Mouse (Mus musculus): ENCODE measurements at regions not wholly inside any gene's neighbourhood (a gene's known extent, or its start where the extent isn't known, plus 50 kb on each side); places are given as distances from the start of the nearest gene placed in this dataset.

- DNase-seq: no peak
These were observed 206.7 kb downstream of the Arl4a start for GRCm38 (mm10) chr12:39831079-39831478.

GRCm38 (mm10) chr12:39830530-39830929 is 207.3 kb downstream of the Arl4a start:
- no peak for DNase-seq

GRCm38 (mm10) chr12:39822671-39823070 is 215.2 kb downstream of the Arl4a start:
- no peak for DNase-seq

- DNase-seq: no peak
These were observed 236.3 kb downstream of the Arl4a start for GRCm38 (mm10) chr12:39801536-39801935.

- DNase-seq: no peak
These were observed 240.0 kb downstream of the Arl4a start for GRCm38 (mm10) chr12:39797843-39798242.

GRCm38 (mm10) chr12:39796939-39797338 is 240.9 kb downstream of the Arl4a start:
- no peak for DNase-seq

- DNase-seq: no peak
These were observed 252.8 kb downstream of the Arl4a start for GRCm38 (mm10) chr12:39785026-39785425.

- DNase-seq: no peak
These were observed 253.3 kb downstream of the Arl4a start for GRCm38 (mm10) chr12:39784532-39784931.

GRCm38 (mm10) chr12:39776173-39776572 is 261.7 kb downstream of the Arl4a start:
- no peak for DNase-seq

- no peak for DNase-seq
These were observed 270.8 kb downstream of the Arl4a start for GRCm38 (mm10) chr12:39766988-39767387.

- no peak for DNase-seq
These were observed 274.3 kb downstream of the Arl4a start for GRCm38 (mm10) chr12:39763529-39763928.

- DNase-seq: no peak
These were observed 275.9 kb downstream of the Arl4a start for GRCm38 (mm10) chr12:39761946-39762345.

- DNase-seq: no peak
These were observed 276.5 kb downstream of the Arl4a start for GRCm38 (mm10) chr12:39761326-39761725.

GRCm38 (mm10) chr12:39757975-39758374 is 279.9 kb downstream of the Arl4a start:
- DNase-seq: no peak

- DNase-seq: no peak
These were observed 286.0 kb downstream of the Arl4a start for GRCm38 (mm10) chr12:39751850-39752249.

GRCm38 (mm10) chr12:39742156-39743063 is 295.4 kb downstream of the Arl4a start:
- DNase-seq: no peak

- no peak for DNase-seq
These were observed 296.6 kb downstream of the Arl4a start for GRCm38 (mm10) chr12:39741051-39741847.

GRCm38 (mm10) chr12:39736966-39737365 is 300.9 kb downstream of the Arl4a start:
- DNase-seq: no peak

- no peak for DNase-seq
These were observed 301.5 kb downstream of the Arl4a start for GRCm38 (mm10) chr12:39736097-39736920.

- no peak for DNase-seq
These were observed 303.6 kb downstream of the Arl4a start for GRCm38 (mm10) chr12:39734176-39734575.

- peak in 1 of 2 experiments; percentile 9 for DNase-seq
These were observed 306.6 kb downstream of the Arl4a start for GRCm38 (mm10) chr12:39731177-39731576.

GRCm38 (mm10) chr12:39729255-39729654 is 308.6 kb downstream of the Arl4a start:
- DNase-seq: no peak

GRCm38 (mm10) chr12:39724172-39724571 is 313.7 kb downstream of the Arl4a start:
- no peak for DNase-seq

Measured in kidney, postnatal 4 days (tissue).